9 mouse cellular contexts compared by ENCODE assay signal in genomic region chr4:148867721-148868397, GRCm38 (mm10).
A peak's percentile ranks its signal among the peaks of the same experiment; 100 is the strongest.
DNase-seq lines count a peak whose midpoint lies in the region; ATAC-seq and TF ChIP-seq lines count a peak whose summit lies in the region.
"Had no signal": no experiment of that assay in that cellular context is flagged by ENCODE, and none has a peak within 500 bp of the region (broad histone marks: within the 10 kb centered on the region; RNA-seq: fewer than 3 reads in every experiment).

No protein-coding gene starts in this region.

- no peaks in the 10 kb centered on the region for H3K9me3 ChIP-seq in forebrain, embryonic 11.5 days (ENCODE audit: control insufficient read depth, low read length)
- H3K9me3 ChIP-seq in neural tube, embryonic 13.5 days = no peaks in the 10 kb centered on the region
- H3K9me3 ChIP-seq: limb, embryonic 13.5 days had no signal

- peak; percentile 69 for DNase-seq in gastrocnemius, adult 2 months
- DNase-seq in gastrocnemius, adult 18-20 months (ENCODE audit: low spot score) = no peak
- DNase-seq in MN1 (ENCODE audit: low spot score) = peak; percentile 92
- DNase-seq in forebrain, embryonic 11.5 days (ENCODE audit: low spot score) = no peak
- DNase-seq in kidney, postnatal 14 days = peak; percentile 94
- DNase-seq in frontal cortex, postnatal 14 days (ENCODE audit: low spot score in 2 of 2) = no peak
- no peak for DNase-seq in layer of hippocampus, adult 8-10 months (ENCODE audit: low spot score in 2 of 2)

- no peak overlapping the region for H3K4me3 ChIP-seq in gastrocnemius, adult 2 months
- H3K4me3 ChIP-seq in forebrain, embryonic 11.5 days (ENCODE audit: low read depth, low read length) = no peak overlapping the region
- H3K4me3 ChIP-seq in neural tube, embryonic 13.5 days = no peak overlapping the region
- H3K4me3 ChIP-seq: limb, embryonic 13.5 days had no signal

- WGBS in forebrain, embryonic 11.5 days = 78% methylated on average over 11 of the region's 11 CpGs
- WGBS in neural tube, embryonic 13.5 days = 47% methylated on average over 11 of the region's 11 CpGs

- peaks cover 14% of the 10 kb centered on the region for H3K27me3 ChIP-seq in forebrain, embryonic 11.5 days (ENCODE audit: control insufficient read depth, insufficient read depth, low read length)
- peaks cover 85% of the 10 kb centered on the region for H3K27me3 ChIP-seq in neural tube, embryonic 13.5 days

- ATAC-seq in forebrain, embryonic 11.5 days (replicated peaks; ENCODE audit: low FRiP score) = peak; percentile 17; the same call in 1 of the 2 replicates
- ATAC-seq in neural tube, embryonic 13.5 days (ENCODE audit: low read depth) = peak; percentile 81

- no peak overlapping the region for H3K9ac ChIP-seq in forebrain, embryonic 11.5 days (ENCODE audit: low read length)
- H3K9ac ChIP-seq in neural tube, embryonic 13.5 days = no peak overlapping the region
- H3K9ac ChIP-seq: limb, embryonic 13.5 days had no signal

- peaks cover 25% of the 10 kb centered on the region for H3K4me1 ChIP-seq in forebrain, embryonic 11.5 days (replicated peaks; ENCODE audit: control insufficient read depth, insufficient read depth, low read length)
- H3K4me1 ChIP-seq in neural tube, embryonic 13.5 days (replicated peaks) = peaks cover 64% of the 10 kb centered on the region

- H3K4me2 ChIP-seq in forebrain, embryonic 11.5 days (ENCODE audit: low read depth, low read length, severe bottlenecking) = no peak overlapping the region
- H3K4me2 ChIP-seq in neural tube, embryonic 13.5 days = no peak overlapping the region
- H3K4me2 ChIP-seq: limb, embryonic 13.5 days had no signal

- H3K27ac ChIP-seq in gastrocnemius, adult 2 months = peak overlapping the region; percentile 61
- H3K27ac ChIP-seq in forebrain, embryonic 11.5 days (ENCODE audit: low read depth, low read length) = no peak overlapping the region
- H3K27ac ChIP-seq in neural tube, embryonic 13.5 days (replicated peaks) = peak overlapping the region; percentile 33; the same call in 1 of the 2 replicates
- H3K27ac ChIP-seq: limb, embryonic 13.5 days had no signal

- no peaks in the 10 kb centered on the region for H3K36me3 ChIP-seq in forebrain, embryonic 11.5 days (ENCODE audit: control insufficient read depth, insufficient read depth, low read length)
- H3K36me3 ChIP-seq in neural tube, embryonic 13.5 days = no peaks in the 10 kb centered on the region
- H3K36me3 ChIP-seq: limb, embryonic 13.5 days had no signal

- TF ChIP-seq CTCF in gastrocnemius, adult 2 months (IDR thresholded peaks at IDR 0.05) = no peak

- intact Hi-C loops in gastrocnemius, adult 2 months (cut with DNase I) = loop anchor here (2.0 kb wide), 1 partner anchor 55 kb away; no protein-coding TSS in a partner anchor

Comparison
In these comparisons a context has a peak if more than half of its experiments do, and no peak if none do; other contexts are left out.
1. DNase-seq: peak in gastrocnemius, adult 2 months (single experiment), MN1 (single experiment) and kidney, postnatal 14 days (single experiment); none in gastrocnemius, adult 18-20 months (single experiment), forebrain, embryonic 11.5 days (single experiment), frontal cortex, postnatal 14 days (0 of 2) and layer of hippocampus, adult 8-10 months (0 of 2).